Mouse (Mus musculus): ENCODE data around the gene Orai3. TPM values are rescaled to one million over a fixed set of nuclear protein-coding genes. Genes with fewer than 3 reads are reported as not detected.
A peak's percentile ranks its signal among the peaks of the same experiment; 100 is the strongest.

Orai3 gene
- total and polyA plus RNA-seq, 3 experiments, result 21.9 to 27.5 (median 23.5) TPM

GRCm38 (mm10) chr7:127797076-127797845 lies 27.6 kb downstream of the Orai3 start:
- Histone ChIP-seq H3K9ac (ENCODE audit: low read depth, low read length) (no peak overlapping the region), H3K4me1 (ENCODE audit: control insufficient read depth, insufficient read depth, low read length) (peaks cover 9% of the 10 kb centered on the region), H3K4me3 (no peak overlapping the region), H3K79me2 (replicated peaks; ENCODE audit: control insufficient read depth, insufficient read depth, low read length) (no peaks in the 10 kb centered on the region), H3K27me3 (ENCODE audit: control insufficient read depth, insufficient read depth, low read length) (no peaks in the 10 kb centered on the region), H3K36me3 (ENCODE audit: control insufficient read depth, insufficient read depth, low read length) (no peaks in the 10 kb centered on the region; the same call in 1 of the 2 replicates), H3K27ac (no peak overlapping the region)
- WGBS, result 88% methylated on average over 23 of the region's 23 CpGs
- TF ChIP-seq CTCF (IDR thresholded peaks at IDR 0.05) (no peak), POLR2A (IDR thresholded peaks at IDR 0.05; ENCODE audit: insufficient read depth, low read depth, low read length) (no peak), EP300 (IDR thresholded peaks at IDR 0.05; ENCODE audit: insufficient read depth, low read depth, low read length) (no peak)
- DNase-seq, result no peak
- intact Hi-C loops (cut with DNase I), result loop anchor here (5.0 kb wide), 1 partner anchor 120 kb away; no protein-coding TSS in a partner anchor

- peaks cover 9% of the 10 kb centered on the region for H3K4me1 ChIP-seq (ENCODE audit: control insufficient read depth, insufficient read depth, low read length)
- intact Hi-C loops (cut with DNase I), result loop anchor here (5.0 kb wide), 1 partner anchor 119 kb away; no protein-coding TSS in a partner anchor
- H3K27me3 ChIP-seq (ENCODE audit: control insufficient read depth, insufficient read depth, low read length), result no peaks in the 10 kb centered on the region
- no peak for DNase-seq
- H3K27ac ChIP-seq, result no peak overlapping the region
- H3K9ac ChIP-seq (ENCODE audit: low read depth, low read length), result no peak overlapping the region
- no peaks in the 10 kb centered on the region for H3K36me3 ChIP-seq (ENCODE audit: control insufficient read depth, insufficient read depth, low read length)
- no peak overlapping the region for H3K4me3 ChIP-seq
- H3K79me2 ChIP-seq (replicated peaks; ENCODE audit: control insufficient read depth, insufficient read depth, low read length), result no peaks in the 10 kb centered on the region
- 84% methylated on average over 4 of the region's 4 CpGs for WGBS
- no peak for TF ChIP-seq CTCF (IDR thresholded peaks at IDR 0.05)
- TF ChIP-seq EP300 (IDR thresholded peaks at IDR 0.05; ENCODE audit: insufficient read depth, low read depth, low read length), result no peak
- TF ChIP-seq POLR2A (IDR thresholded peaks at IDR 0.05; ENCODE audit: insufficient read depth, low read depth, low read length), result no peak
Observed at GRCm38 (mm10) chr7:127798591-127798990, 29.0 kb downstream of the Orai3 start.

- Histone ChIP-seq H3K4me1 (ENCODE audit: control insufficient read depth, insufficient read depth, low read length) (peaks cover 9% of the 10 kb centered on the region), H3K27me3 (ENCODE audit: control insufficient read depth, insufficient read depth, low read length) (no peaks in the 10 kb centered on the region), H3K79me2 (replicated peaks; ENCODE audit: control insufficient read depth, insufficient read depth, low read length) (no peaks in the 10 kb centered on the region), H3K36me3 (ENCODE audit: control insufficient read depth, insufficient read depth, low read length) (no peaks in the 10 kb centered on the region), H3K4me3 (no peak overlapping the region), H3K9ac (ENCODE audit: low read depth, low read length) (no peak overlapping the region), H3K27ac (no peak overlapping the region)
- WGBS, result 89% methylated on average over 13 of the region's 13 CpGs
- no peak for DNase-seq
- intact Hi-C loops (cut with DNase I), result loop anchor here (5.0 kb wide), 1 partner anchor 118 kb away; no protein-coding TSS in a partner anchor
- TF ChIP-seq CTCF (IDR thresholded peaks at IDR 0.05), result no peak
- no peak for TF ChIP-seq POLR2A (IDR thresholded peaks at IDR 0.05; ENCODE audit: insufficient read depth, low read depth, low read length)
- TF ChIP-seq EP300 (IDR thresholded peaks at IDR 0.05; ENCODE audit: insufficient read depth, low read depth, low read length), result no peak
Observed at GRCm38 (mm10) chr7:127799211-127799610, 29.6 kb downstream of the Orai3 start.

DNA sequence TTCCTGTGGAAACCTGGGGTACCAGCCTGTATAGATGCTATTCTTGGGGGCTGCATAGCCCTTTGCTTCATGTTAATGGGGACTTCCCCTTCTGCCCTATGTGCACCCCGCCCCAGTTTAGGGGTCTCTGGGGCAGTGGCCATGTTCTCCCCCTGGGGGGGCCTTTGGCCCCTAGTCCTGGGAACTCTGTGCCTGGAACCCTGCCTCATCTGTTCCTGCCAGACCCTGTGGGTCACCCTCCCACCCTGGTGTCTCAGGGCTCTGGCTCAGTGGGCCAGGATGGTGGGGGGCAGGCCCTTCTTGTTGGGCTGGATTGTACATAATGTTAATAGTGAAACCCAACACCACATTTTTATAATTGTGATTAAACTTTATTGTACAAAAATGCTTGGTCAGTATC lies 30.1 kb downstream of the Orai3 start:
- Histone ChIP-seq H3K36me3 (ENCODE audit: control insufficient read depth, insufficient read depth, low read length) (no peaks in the 10 kb centered on the region), H3K27me3 (ENCODE audit: control insufficient read depth, insufficient read depth, low read length) (no peaks in the 10 kb centered on the region), H3K9ac (ENCODE audit: low read depth, low read length) (no peak overlapping the region), H3K27ac (no peak overlapping the region), H3K4me1 (ENCODE audit: control insufficient read depth, insufficient read depth, low read length) (peaks cover 9% of the 10 kb centered on the region), H3K4me3 (no peak overlapping the region), H3K79me2 (replicated peaks; ENCODE audit: control insufficient read depth, insufficient read depth, low read length) (no peaks in the 10 kb centered on the region)
- DNase-seq, result no peak
- intact Hi-C loops (cut with DNase I), result loop anchor here (1.0 to 5.0 kb wide), 5 partner anchors 15 to 135 kb away; partner anchors contain the start of genes Zfp646 and Zfp668
- 90% methylated on average over 1 of the region's 1 CpGs for WGBS
- TF ChIP-seq CTCF (IDR thresholded peaks at IDR 0.05) (no peak), POLR2A (IDR thresholded peaks at IDR 0.05; ENCODE audit: insufficient read depth, low read depth, low read length) (no peak), EP300 (IDR thresholded peaks at IDR 0.05; ENCODE audit: insufficient read depth, low read depth, low read length) (no peak)

DNA sequence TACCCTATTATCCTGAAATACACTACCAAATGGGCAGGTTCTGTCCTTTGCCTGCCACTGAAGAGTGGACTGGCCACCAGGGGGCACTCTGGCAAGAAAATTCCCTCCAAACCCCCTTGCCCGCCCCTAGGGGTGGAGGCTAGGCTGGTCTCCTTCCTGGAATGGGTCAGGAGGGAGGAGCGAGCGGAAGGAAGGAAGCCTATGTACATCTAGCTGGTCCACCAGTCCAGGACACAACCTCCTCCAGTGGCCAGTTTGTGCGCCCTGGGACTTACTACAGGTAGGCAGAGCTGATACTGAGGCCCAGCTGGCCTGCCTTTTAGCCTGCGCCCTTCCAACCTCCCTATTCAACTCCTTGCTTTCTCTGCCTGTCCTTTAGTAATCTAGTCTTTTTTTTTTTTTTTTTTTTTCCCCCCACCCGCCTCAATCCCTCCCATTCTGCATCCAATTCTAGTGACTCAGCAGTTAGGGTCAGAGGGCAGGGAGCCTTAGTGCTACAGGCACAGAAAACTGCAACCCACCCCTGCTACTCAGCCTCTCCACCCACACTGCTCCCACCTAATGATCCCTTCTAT lies 30.9 kb downstream of the Orai3 start, which contains the start of gene Hsd3b7:
Gene Hsd3b7, plus strand, starts transcription at position 170 of the 575 bp plus-strand sequence.
- peak; percentile 97 for TF ChIP-seq POLR2A (IDR thresholded peaks at IDR 0.05; ENCODE audit: insufficient read depth, low read depth, low read length)
- peak; percentile 99 for TF ChIP-seq CTCF (IDR thresholded peaks at IDR 0.05)
- TF ChIP-seq EP300 (IDR thresholded peaks at IDR 0.05; ENCODE audit: insufficient read depth, low read depth, low read length), result peak; percentile 94
- 11% methylated on average over 6 of the region's 6 CpGs for WGBS
- Histone ChIP-seq H3K4me3 (peak within 1 kb of the TSS; percentile 48), H3K9ac (ENCODE audit: low read depth, low read length) (peak within 1 kb of the TSS; percentile 69), H3K27ac (peak within 1 kb of the TSS; percentile 78), H3K36me3 (ENCODE audit: control insufficient read depth, insufficient read depth, low read length) (no peaks in the 10 kb centered on the region), H3K4me1 (ENCODE audit: control insufficient read depth, insufficient read depth, low read length) (peaks cover 9% of the 10 kb centered on the region), H3K79me2 (replicated peaks; ENCODE audit: control insufficient read depth, insufficient read depth, low read length) (no peaks in the 10 kb centered on the region), H3K27me3 (ENCODE audit: control insufficient read depth, insufficient read depth, low read length) (no peaks in the 10 kb centered on the region)
- peak; percentile 92 to 94 for DNase-seq
- intact Hi-C loops (cut with DNase I), result loop anchor here (1.0 to 2.0 kb wide), 4 partner anchors 14 to 134 kb away; partner anchors contain the start of genes Zfp646 and Zfp668

Data from heart, adult 2 months (tissue).